Mouse (Mus musculus) spleen, postnatal 10 days (tissue): ENCODE measurements at regions not wholly inside any gene's neighbourhood (a gene's known extent, or its start where the extent isn't known, plus 50 kb on each side); places are given as distances from the start of the nearest gene placed in this dataset.
A peak's percentile ranks its signal among the peaks of the same experiment; 100 is the strongest.

ENCODE experiments used
- DNase-seq, 2 experiments: peaks; one replicate each; pipeline ENCODE4 v3.0.0; 2021 to 2022; ENCODE audit warnings: low spot score in 2 of 2

DNA sequence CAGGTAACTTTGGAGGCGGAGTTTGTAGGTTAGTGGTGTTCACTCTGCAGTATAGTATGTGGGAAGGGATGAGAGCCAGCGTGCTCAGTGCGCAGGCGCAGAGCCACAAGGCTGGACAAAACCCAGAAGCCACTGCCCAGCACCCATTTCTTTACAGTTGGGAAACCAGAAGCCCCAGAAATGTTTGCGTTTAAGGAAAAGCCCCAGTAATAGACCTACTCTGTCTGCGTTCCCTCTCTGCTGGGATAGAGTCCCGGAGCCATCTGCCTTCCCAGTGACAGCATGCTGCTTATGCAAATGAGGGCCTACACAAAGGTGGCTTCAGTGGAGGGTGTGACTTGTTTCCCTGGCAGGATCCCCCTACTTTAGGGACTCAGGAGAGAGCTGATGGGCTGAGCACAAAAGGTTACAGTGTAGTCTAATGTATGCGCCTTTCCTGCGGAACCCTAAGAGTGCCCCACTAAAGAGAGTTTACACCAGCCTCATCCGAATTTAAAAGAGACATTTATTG lies 456.0 kb downstream of the Irx1 start:
- DNase-seq: no peak

- no peak for DNase-seq
Observed at GRCm38 (mm10) chr13:71506777-71507176, 456.7 kb downstream of the Irx1 start.

- DNase-seq: no peak
Observed at GRCm38 (mm10) chr13:71489773-71490172, 473.8 kb downstream of the Irx1 start.

DNA sequence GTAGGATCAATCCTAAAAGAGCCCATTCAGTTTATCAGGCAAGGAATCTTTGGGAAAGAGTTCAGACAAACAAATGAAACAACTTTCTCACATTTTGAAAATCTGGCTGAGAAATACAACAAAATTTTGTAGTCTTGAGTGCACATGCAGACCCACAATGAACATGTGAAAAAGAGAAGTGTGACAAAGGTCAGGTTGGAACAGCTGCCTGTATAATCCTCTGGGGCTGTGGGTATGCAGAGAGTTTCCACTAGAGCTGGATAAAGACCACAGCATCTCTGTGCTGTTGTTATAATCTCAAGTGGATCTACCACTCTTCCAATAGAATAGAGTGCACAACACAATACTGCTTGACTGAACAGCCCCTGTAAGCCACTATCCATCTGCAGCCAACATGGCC lies 482.3 kb downstream of the Irx1 start:
- DNase-seq: no peak

DNA sequence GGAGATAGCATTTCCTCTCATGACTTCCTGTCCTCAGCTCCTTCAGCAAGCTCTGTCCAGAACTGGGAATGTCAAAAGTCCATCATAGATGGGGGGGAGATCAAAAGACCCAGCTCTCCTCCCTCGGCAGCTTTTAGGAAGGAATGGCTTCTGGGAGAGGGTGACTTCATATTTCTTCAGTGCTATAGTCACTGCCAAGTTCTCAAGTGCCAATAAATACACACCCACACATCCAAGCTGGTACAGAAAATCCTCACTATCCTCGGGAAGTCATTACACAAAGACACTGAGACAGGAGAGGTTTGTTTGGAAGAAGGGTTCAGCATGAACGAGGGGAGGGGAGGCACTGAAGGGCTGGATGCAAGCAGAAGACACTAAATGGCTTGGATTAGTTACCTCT lies 502.0 kb downstream of the Irx1 start:
- DNase-seq: no peak

GRCm38 (mm10) chr13:71460607-71461006 lies 502.9 kb downstream of the Irx1 start:
- DNase-seq: no peak

GRCm38 (mm10) chr13:71460097-71460496 lies 503.4 kb downstream of the Irx1 start:
- no peak for DNase-seq

DNA sequence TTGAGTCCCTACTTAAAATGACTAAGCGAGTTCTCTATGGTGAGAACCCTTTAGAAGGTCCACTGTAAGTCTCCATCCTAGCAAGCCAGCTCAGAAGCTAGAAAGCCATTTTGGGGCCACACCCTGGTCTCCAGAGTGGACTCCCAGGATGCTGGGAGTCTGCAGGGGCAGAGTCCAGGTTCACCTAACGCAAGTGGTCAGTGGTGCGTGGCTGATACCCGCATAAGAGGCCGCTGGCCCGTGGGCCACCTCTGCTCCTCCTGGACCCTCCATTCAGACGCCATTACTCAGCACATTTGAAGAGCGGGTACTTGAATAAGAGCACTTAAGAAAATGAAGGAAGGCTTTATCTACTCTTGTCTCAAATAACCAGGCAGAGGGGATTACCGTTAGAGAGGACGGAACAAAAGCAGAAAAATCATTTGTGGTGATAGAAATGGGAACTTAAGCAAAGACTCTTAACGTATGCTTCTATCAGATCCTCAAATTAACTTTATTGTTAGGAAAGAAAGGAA lies 504.4 kb downstream of the Irx1 start:
- DNase-seq: no peak

GRCm38 (mm10) chr13:71458061-71458935 lies 505.2 kb downstream of the Irx1 start:
- peak in 1 of 2 experiments; percentile 25 for DNase-seq

- DNase-seq: no peak
Observed at GRCm38 (mm10) chr13:71457550-71457949, 506.0 kb downstream of the Irx1 start.

DNA sequence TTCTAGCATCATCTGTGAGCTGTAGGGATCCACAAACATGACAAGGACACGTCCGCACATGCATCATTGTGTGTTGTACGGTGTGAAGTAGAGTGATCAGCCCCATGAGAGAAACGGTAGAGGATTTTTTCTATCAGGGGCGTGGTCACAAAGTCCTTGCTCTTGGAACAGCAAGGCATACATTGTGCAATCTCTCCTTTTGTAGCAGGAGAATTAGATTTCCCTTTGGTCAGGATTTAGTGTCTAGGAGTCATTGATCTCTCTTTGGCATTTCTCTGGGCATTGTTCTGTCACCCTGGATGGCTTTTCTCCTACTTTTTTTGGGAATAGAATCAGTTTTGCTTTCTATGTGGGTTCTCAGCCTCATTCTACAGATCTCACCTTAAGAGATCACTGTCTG lies 511.3 kb downstream of the Irx1 start:
- no peak for DNase-seq

DNA sequence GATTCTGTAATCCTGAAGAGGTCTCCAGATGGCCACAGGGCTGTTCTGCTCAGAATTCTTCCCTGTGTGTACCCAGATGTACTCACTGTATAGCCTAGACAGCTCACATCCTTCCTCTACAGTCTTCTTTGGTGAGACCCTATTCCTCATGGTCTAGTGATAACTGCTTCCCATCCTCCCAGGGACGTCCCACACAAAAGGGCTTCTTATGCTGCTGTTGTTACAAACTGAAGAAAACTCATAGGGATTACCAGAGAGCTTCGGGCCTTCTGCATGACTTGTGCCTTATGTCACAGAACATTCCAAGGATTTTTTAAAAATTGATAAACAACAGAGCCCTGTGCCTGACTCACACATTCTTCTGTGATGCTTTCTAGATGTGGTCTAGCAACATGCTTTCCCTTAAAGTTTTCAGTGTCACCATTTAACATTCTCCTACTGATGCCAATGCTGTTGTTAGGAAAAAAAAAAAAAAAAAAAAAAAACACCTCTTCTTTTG lies 525.9 kb downstream of the Irx1 start:
- no peak for DNase-seq

DNA sequence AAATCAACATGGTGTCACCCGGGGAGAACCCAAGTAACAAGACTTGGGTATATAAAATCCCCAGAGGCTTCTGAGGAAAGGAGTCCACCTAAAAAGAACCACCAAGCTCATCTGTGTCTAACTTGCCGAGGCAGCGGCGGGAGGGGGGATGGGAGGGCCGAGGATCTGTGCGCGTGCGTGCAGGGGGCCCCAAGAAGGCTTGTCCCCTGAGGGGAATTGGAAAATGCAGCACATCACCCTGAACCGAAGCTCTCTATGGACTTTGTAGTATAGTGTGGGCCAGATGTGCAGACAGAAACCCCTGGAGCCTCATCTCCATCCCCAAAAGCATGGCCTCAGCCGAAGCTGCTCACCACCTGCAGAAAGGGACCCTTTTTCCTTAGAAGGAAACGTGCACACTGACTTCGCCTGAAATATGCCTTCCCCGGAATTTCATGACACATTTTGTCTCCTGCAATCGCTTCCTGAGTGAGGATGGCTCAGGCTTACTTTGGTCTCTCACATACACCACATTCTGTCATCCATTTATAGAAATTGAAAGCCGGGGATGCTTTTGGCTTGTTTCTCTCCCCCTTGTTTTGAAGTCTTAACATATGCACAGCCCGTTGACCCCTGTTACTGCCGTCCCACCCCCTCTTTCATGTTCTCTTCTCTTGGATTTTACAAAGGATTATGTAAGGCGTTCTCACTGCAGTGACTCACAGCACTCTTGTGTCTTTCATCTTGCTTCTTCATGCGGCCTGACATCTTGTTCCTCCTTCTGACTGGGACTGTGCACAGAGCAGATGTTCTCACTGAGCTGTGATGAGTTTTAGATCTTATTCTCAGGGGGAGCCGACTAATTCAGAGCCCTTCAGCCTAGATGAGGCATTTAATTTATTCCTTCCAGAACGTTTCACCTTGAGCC lies 559.6 kb downstream of the Irx1 start:
- no peak for DNase-seq

- DNase-seq: no peak
Observed at GRCm38 (mm10) chr13:71393716-71394309, 552.2 kb upstream of the Adamts16 start.

- no peak for DNase-seq
Observed at GRCm38 (mm10) chr13:71378641-71379040, 537.0 kb upstream of the Adamts16 start.

GRCm38 (mm10) chr13:71375909-71376606 lies 534.4 kb upstream of the Adamts16 start:
- DNase-seq: no peak

- no peak for DNase-seq
Observed at GRCm38 (mm10) chr13:71372701-71373685, 531.4 kb upstream of the Adamts16 start.

DNA sequence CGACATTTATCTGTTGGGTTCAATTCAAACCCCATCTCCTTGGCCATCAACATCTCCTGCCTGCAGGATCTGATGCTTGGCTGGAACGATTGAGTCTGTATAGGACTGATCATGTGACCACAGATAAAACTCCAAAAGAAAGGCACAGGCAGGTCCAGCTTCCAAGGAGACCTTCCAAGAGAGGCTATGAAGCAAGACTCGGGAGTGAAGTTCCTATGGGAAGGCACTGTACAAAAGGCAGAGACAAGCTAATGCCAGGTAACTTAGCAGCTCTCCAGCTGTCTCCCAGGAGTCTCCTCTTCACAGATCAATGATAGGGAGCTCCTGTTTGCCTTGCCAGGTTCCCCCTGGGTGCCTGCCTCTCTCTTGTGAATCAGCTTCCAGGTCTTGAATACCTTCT lies 528.2 kb upstream of the Adamts16 start:
- no peak for DNase-seq

- DNase-seq: no peak
Observed at GRCm38 (mm10) chr13:71365261-71365660, 523.6 kb upstream of the Adamts16 start.

- no peak for DNase-seq
Observed at GRCm38 (mm10) chr13:71362311-71362710, 520.7 kb upstream of the Adamts16 start.
